Mouse (Mus musculus) intestine, embryonic 16.5 days (tissue): Measurements from ENCODE around the gene Mcoln3. TPM values are rescaled to one million over a fixed set of nuclear protein-coding genes. Genes with fewer than 3 reads are reported as not detected.

ENCODE experiments used
- ATAC-seq: fragments of 200-750 bp; cut with Nextera tagmentation; 2 replicates; pipeline ENCODE4 v1.8.0; 2017; ENCODE audit warnings: moderate TSS enrichment, moderate library complexity
- H3K27ac ChIP-seq: fragments of 300-500 bp; sonication (generic); 2 replicates; pipeline ENCODE4 v1.5.1; 2014; ENCODE audit warnings: mild to moderate bottlenecking, low read length
- H3K27me3 ChIP-seq: fragments of 300-500 bp; sonication (generic); replicated peaks from 2 replicates; pipeline ENCODE4 v1.6.1; 2014; ENCODE audit warnings: low read length, control low read depth, mixed read lengths; ENCODE audit not compliant: control insufficient read depth, insufficient read depth
- H3K36me3 ChIP-seq: fragments of 300-500 bp; sonication (generic); 2 replicates; pipeline ENCODE4 v1.6.1; 2014; ENCODE audit warnings: low read length, control low read depth; ENCODE audit not compliant: control insufficient read depth, insufficient read depth
- H3K4me1 ChIP-seq: fragments of 300-500 bp; sonication (generic); 2 replicates; pipeline ENCODE4 v1.6.1; 2014; ENCODE audit warnings: low read length, control low read depth, mixed read lengths; ENCODE audit not compliant: control insufficient read depth, insufficient read depth
- H3K4me2 ChIP-seq: fragments of 300-500 bp; sonication (generic); 2 replicates; pipeline ENCODE4 v1.6.1; 2014; ENCODE audit warnings: low read depth, low read length, control low read depth
- H3K4me3 ChIP-seq: fragments of 300-500 bp; sonication (generic); 2 replicates; pipeline ENCODE4 v1.5.1; 2014; ENCODE audit warnings: mild to moderate bottlenecking, low read length
- H3K9ac ChIP-seq: fragments of 300-500 bp; sonication (generic); 2 replicates; pipeline ENCODE4 v1.6.1; 2014; ENCODE audit warnings: low read depth, low read length
- H3K9me3 ChIP-seq: fragments of 300-500 bp; sonication (generic); 2 replicates; pipeline ENCODE4 v1.6.1; 2016; ENCODE audit warnings: low read length, control low read depth; ENCODE audit not compliant: control insufficient read depth
- WGBS: fragments of 180-500 bp; shearing (Covaris S2); extraction: QIAGEN DNeasy Blood & Tissue Kit; methylation state at CpG from one replicate; pipeline ENCODE4 v1.1.7; 2014; 5-methylcytosine and 5-hydroxymethylcytosine counted together
- polyA plus RNA-seq: library from polyadenylated mRNA; unstranded; fragments of >200 nt; fragmentation: Nextera tagmentation; extraction: Ambion mirVana; gene quantifications from 2 replicates; pipeline ENCODE4 v1.2.1, GENCODE M21; 2015

Mcoln3 gene
- polyA plus RNA-seq, 1 experiment from 2014 or later, result 74.3 TPM

DNA sequence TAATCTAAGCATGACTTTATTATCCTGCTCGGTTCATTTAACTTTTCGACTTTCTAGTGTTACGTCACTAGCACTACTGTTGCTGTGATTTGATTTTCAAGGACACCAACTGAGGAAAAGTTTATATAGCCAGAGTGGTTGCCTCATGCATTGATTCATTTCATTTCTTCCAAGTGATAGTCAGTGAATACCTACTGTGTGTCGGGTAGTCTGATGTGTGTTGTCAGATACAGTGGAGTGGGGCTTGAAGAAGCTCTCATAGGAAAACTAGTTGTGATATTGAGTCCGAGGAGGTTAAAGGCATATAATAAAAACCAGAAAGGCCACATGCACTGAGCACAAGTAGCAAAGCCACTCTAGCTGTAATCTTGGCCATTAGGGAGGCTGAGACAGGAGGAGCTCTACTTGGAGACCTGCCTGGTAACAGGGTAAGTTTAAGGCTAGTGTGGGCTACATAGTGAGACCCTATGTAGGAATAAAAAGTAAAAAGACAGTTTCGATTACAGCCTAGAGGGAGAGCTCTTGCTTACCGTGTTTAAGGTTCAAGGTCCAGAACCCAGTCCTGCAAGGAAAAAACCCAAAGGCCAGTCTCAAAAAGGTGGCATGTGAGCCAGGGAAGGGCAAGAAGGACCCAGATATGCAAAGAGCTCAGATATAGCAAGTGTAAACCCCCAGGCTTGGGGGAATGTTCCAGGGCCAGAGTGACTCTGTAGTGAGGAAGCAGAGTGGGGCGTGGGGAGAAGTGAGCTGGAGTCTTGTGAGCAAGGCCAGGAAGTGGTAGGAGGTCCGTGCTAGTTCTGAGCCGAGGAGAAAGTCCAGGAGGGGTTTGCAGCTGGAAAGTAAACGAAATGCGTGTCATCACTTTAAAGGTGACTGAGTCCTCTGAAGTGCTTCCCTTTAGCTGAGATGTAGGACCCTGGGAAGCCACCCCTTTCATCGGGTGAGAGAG, 38.7 kb downstream of the Mcoln3 start:
- Histone ChIP-seq H3K9me3 (no peaks in the 10 kb centered on the region), H3K4me3 (no peak overlapping the region), H3K4me1 (0 out of 2 replicates have a peak, but pooled peaks cover 3% of the 10 kb centered on the region), H3K36me3 (no peaks in the 10 kb centered on the region), H3K4me2 (no peak overlapping the region), H3K27me3 (no peaks in the 10 kb centered on the region), H3K9ac (peak overlapping the region; percentile 24; the same call in 1 of the 2 replicates), H3K27ac (peak overlapping the region; percentile 52)
- WGBS, result 61% methylated on average over 13 of the region's 13 CpGs
- peak; percentile 75 for ATAC-seq

DNA sequence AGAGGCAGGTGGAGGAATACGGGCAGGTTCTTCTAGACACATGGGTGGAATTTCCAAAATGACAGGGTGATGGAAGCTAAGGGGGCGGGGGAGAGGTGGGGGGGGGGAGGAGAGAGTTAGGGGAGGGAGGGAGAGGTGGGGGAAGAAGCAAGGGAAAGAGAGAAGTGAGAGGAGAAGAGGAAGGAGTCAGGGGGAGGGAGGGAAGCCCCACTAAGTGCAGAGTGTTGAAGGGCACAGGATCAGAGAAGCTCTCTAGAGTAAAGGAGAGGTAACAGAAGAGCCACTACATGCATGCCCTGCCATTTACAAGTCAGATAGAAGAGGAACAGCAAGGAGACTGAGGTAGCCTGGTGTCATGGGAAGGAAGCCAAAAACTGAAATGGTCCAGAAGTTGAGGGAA, 39.6 kb downstream of the Mcoln3 start:
- 97% methylated on average over 2 of the region's 2 CpGs for WGBS
- Histone ChIP-seq H3K4me1 (no peaks in the 10 kb centered on the region), H3K27ac (no peak overlapping the region), H3K4me2 (no peak overlapping the region), H3K4me3 (no peak overlapping the region), H3K9me3 (no peaks in the 10 kb centered on the region), H3K27me3 (no peaks in the 10 kb centered on the region), H3K9ac (no peak overlapping the region; the same call in 1 of the 2 replicates), H3K36me3 (no peaks in the 10 kb centered on the region)
- ATAC-seq, result no peak

DNA sequence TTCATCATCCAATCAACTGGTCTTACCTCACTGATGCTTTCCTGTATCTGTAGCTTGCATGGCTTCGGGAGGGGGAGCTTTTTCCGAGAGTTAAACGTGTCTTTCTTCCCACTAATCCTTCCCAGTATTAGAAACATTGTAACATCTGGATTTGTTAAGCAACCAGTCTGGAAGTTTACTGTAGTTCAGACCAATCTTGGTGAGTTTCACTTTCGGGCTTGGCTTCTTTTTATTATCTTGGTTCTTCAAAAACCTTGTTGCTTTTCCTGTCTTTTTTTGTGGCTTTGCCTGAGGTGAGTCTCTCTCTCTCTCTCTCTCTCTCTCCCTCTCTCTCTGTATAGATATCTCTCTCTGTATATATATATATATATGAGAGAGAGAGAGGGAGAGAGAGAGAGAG, 40.8 kb downstream of the Mcoln3 start:
- Histone ChIP-seq H3K4me1 (no peaks in the 10 kb centered on the region; the same call in 1 of the 2 replicates), H3K27me3 (no peaks in the 10 kb centered on the region), H3K36me3 (no peaks in the 10 kb centered on the region), H3K4me2 (no peak overlapping the region), H3K9me3 (no peaks in the 10 kb centered on the region), H3K27ac (no peak overlapping the region), H3K9ac (no peak overlapping the region), H3K4me3 (no peak overlapping the region)
- no peak for ATAC-seq
- WGBS, result 75% methylated on average over 4 of the region's 4 CpGs

DNA sequence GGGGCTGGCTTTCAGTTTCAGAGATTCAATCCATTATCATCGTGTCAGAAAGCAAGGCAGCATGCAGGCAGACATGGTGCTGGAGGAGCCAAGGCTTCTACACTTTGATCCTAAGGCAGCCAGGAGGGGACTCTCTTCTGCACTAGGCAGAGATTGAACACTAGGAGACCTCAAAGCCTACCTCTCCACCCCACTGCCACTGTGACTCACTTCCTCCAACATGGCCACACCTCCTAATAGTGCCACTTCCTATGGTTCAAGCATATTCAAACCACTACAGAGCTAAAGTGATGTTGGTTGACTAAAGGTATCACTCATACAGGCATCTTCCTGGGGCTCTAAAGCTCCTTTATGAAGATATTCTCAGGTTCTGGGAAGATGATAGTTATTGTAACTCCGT, 42.1 kb downstream of the Mcoln3 start:
- no peak overlapping the region for H3K9ac ChIP-seq
- 88% methylated on average over 2 of the region's 2 CpGs for WGBS
- no peaks in the 10 kb centered on the region for H3K27me3 ChIP-seq
- no peaks in the 10 kb centered on the region for H3K9me3 ChIP-seq
- no peak for ATAC-seq
- no peaks in the 10 kb centered on the region for H3K36me3 ChIP-seq
- H3K4me1 ChIP-seq, result peaks cover 3% of the 10 kb centered on the region; the same call in 1 of the 2 replicates
- no peak overlapping the region for H3K27ac ChIP-seq
- H3K4me3 ChIP-seq, result no peak overlapping the region
- no peak overlapping the region for H3K4me2 ChIP-seq

DNA sequence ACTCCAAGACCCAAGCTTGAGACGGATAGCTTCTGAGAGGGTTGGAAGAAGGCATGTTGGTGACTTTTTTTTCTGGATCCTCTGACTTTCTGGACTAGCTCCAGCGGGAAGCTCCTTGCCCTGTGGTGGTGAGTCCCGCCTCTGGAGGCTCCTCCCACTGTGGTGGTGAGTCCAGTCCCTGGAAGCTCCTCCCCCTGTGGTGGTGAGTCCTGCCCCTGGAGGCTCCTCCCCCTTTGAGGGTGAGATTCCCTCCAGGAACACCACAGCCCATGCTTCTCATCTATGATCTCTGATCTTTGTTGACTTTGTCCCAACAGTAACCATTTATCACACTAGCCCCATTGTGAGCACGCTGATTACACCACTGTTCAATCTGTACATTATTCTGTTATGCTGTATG, 44.9 kb downstream of the Mcoln3 start:
- no peak overlapping the region for H3K4me2 ChIP-seq
- H3K27me3 ChIP-seq, result no peaks in the 10 kb centered on the region
- no peaks in the 10 kb centered on the region for H3K36me3 ChIP-seq
- H3K4me3 ChIP-seq, result no peak overlapping the region
- peak; percentile 85 for ATAC-seq
- no peak overlapping the region for H3K27ac ChIP-seq
- WGBS, result 65% methylated on average over 4 of the region's 4 CpGs
- peaks cover 3% of the 10 kb centered on the region; the same call in 1 of the 2 replicates for H3K4me1 ChIP-seq
- H3K9me3 ChIP-seq, result no peaks in the 10 kb centered on the region
- no peak overlapping the region for H3K9ac ChIP-seq

DNA sequence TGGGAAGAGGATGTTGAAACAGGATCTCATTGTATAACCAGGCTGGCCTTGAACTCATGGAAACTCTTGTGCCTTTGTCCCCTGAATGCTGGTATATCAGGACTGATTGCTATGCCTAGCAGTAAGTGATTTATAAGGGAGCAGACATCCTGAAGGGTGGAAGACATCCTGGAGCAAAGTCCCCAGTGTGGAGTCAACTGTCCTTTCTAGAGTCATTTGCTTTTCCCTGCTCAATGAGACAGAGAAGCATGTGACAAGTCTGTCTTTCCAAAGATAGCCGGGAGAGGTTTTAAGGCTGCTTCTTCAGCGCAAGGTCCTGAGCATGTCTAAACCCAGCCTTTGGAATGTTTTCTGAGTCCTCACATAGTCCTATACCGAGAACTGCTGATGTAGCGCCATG, 52.1 kb downstream of the Mcoln3 start:
- Histone ChIP-seq H3K4me2 (no peak overlapping the region), H3K36me3 (no peaks in the 10 kb centered on the region), H3K27me3 (no peaks in the 10 kb centered on the region), H3K9ac (no peak overlapping the region), H3K9me3 (peaks cover 2% of the 10 kb centered on the region; the same call in 1 of the 2 replicates), H3K27ac (no peak overlapping the region), H3K4me1 (no peaks in the 10 kb centered on the region), H3K4me3 (no peak overlapping the region)
- 88% methylated on average over 4 of the region's 4 CpGs for WGBS
- ATAC-seq, result no peak

DNA sequence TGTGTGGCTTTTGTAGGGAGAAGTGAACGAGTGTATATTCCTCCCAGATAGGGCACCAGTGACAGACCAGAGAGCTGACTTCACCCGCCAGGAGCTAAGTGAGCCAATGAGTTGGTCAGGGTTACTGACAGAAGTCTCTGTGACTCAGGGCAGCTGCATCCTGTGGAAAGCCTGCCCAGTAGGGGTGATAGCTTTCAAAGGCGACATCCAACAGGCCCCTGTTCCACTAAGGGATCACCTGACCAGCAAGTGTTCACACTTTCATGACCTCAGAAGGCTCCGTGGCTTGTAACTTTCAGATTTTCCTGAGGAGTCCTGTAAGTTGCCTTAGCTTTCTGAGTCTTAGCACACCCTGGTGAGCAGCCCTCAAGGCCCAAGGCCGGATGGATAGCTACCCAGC, 55.8 kb downstream of the Mcoln3 start:
- ATAC-seq, result no peak
- Histone ChIP-seq H3K4me2 (no peak overlapping the region), H3K4me1 (no peaks in the 10 kb centered on the region), H3K9me3 (peaks cover 2% of the 10 kb centered on the region; the same call in 1 of the 2 replicates), H3K36me3 (no peaks in the 10 kb centered on the region), H3K4me3 (no peak overlapping the region), H3K9ac (no peak overlapping the region), H3K27me3 (no peaks in the 10 kb centered on the region), H3K27ac (no peak overlapping the region)
- 80% methylated on average over 5 of the region's 5 CpGs for WGBS

DNA sequence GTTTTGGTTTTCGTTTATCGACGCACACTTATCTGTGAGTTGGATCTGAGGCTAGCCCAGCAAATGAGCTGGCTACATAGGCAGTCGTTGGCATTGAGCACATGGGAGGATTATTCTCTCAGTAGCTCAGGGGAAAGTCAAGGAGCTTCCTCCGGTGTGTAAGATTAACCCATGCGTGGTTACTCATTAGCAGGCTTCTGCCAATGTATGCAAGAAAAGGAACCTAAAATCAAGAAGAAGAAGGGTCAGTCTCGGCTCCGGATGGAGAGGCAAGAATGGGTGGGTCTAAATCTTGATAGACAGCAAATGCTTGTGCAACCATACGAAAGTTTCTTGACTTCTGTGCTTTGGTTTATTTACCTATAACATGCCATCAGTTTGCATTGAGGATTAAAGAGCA, 57.0 kb downstream of the Mcoln3 start:
- Histone ChIP-seq H3K4me3 (no peak overlapping the region), H3K9ac (no peak overlapping the region), H3K27me3 (no peaks in the 10 kb centered on the region), H3K9me3 (peaks cover 2% of the 10 kb centered on the region; the same call in 1 of the 2 replicates), H3K36me3 (no peaks in the 10 kb centered on the region), H3K4me2 (no peak overlapping the region), H3K27ac (no peak overlapping the region), H3K4me1 (0 out of 2 replicates have a peak, but pooled peaks cover under 1% of the 10 kb centered on the region)
- ATAC-seq, result no peak
- 75% methylated on average over 9 of the region's 9 CpGs for WGBS

DNA sequence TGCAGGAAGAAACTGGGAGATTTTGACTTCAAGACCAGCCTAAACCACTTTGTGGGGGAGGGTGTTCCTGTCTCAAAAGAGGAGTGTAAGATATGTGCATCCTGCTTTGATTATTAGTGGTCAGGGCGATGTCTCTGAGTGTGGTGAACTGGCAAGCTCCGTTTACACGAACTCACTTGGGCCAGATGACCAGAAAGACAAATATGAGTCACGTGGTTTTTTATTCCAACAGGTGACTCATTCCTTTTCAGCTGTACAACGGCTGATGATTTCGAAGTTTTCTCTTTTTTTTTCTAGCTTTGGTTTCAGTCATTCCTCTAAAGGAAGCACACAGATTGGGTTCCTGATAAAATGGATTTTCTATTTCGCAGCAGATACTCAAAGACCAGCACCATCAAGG, 60.0 kb downstream of the Mcoln3 start:
- ATAC-seq, result no peak
- peaks cover 7% of the 10 kb centered on the region; the same call in 1 of the 2 replicates for H3K4me1 ChIP-seq
- no peaks in the 10 kb centered on the region for H3K36me3 ChIP-seq
- no peak overlapping the region for H3K4me3 ChIP-seq
- WGBS, result 64% methylated on average over 7 of the region's 7 CpGs
- H3K9ac ChIP-seq, result no peak overlapping the region
- H3K4me2 ChIP-seq, result no peak overlapping the region
- no peak overlapping the region for H3K27ac ChIP-seq
- H3K27me3 ChIP-seq, result no peaks in the 10 kb centered on the region
- H3K9me3 ChIP-seq, result no peaks in the 10 kb centered on the region
